ENCODE assay signal across 30 mouse cellular contexts in genomic region chr3:157181975-157182374, GRCm38 (mm10).
DNase-seq lines count a peak whose midpoint lies in the region; ATAC-seq and TF ChIP-seq lines count a peak whose summit lies in the region.
"Had no signal": no experiment of that assay in that cellular context is flagged by ENCODE, and none has a peak within 500 bp of the region (broad histone marks: within the 10 kb centered on the region; RNA-seq: fewer than 3 reads in every experiment).

No protein-coding gene starts in this region.

- H3K27ac ChIP-seq in hindbrain, embryonic 13.5 days, result 0 out of 2 replicates have a peak overlapping the region, but pooled peaks have one; percentile 23
- no peak overlapping the region for H3K27ac ChIP-seq in hindbrain, embryonic 12.5 days
- 0 out of 2 replicates have a peak overlapping the region, but pooled peaks have one; percentile 2 for H3K27ac ChIP-seq in neural tube, embryonic 15.5 days (replicated peaks)
- H3K27ac ChIP-seq in olfactory bulb, adult 2 months (ENCODE audit: insufficient read depth, low read depth, low read length), result peak overlapping the region; percentile 46
- H3K27ac ChIP-seq: heart, embryonic 13.5 days; kidney, embryonic 15.5 days; left cerebral cortex, adult 2 months; liver, embryonic 13.5 days; neural tube, embryonic 13.5 days; stomach, postnatal 0 days had no signal

- peaks cover 11% of the 10 kb centered on the region for H3K4me1 ChIP-seq in hindbrain, embryonic 13.5 days (replicated peaks)
- peaks cover 3% of the 10 kb centered on the region; the same call in 1 of the 2 replicates for H3K4me1 ChIP-seq in hindbrain, embryonic 12.5 days
- 0 out of 2 replicates have a peak, but pooled peaks cover 7% of the 10 kb centered on the region for H3K4me1 ChIP-seq in neural tube, embryonic 15.5 days
- H3K4me1 ChIP-seq in olfactory bulb, adult 2 months (ENCODE audit: control insufficient read depth, insufficient read depth, low read length), result no peaks in the 10 kb centered on the region
- H3K4me1 ChIP-seq: heart, embryonic 13.5 days; kidney, embryonic 15.5 days; liver, embryonic 13.5 days had no signal

- H3K9ac ChIP-seq in hindbrain, embryonic 13.5 days, result no peak overlapping the region; the same call in 1 of the 2 replicates
- no peak overlapping the region for H3K9ac ChIP-seq in hindbrain, embryonic 12.5 days
- H3K9ac ChIP-seq in neural tube, embryonic 15.5 days (replicated peaks), result no peak overlapping the region
- H3K9ac ChIP-seq: heart, embryonic 13.5 days; kidney, embryonic 15.5 days; liver, embryonic 13.5 days; lung, embryonic 14.5 days; neural tube, embryonic 13.5 days had no signal

- no peaks in the 10 kb centered on the region for H3K27me3 ChIP-seq in hindbrain, embryonic 13.5 days
- H3K27me3 ChIP-seq in hindbrain, embryonic 12.5 days, result no peaks in the 10 kb centered on the region
- H3K27me3 ChIP-seq in neural tube, embryonic 15.5 days (replicated peaks), result no peaks in the 10 kb centered on the region
- H3K27me3 ChIP-seq: CH12.LX; heart, embryonic 13.5 days; kidney, embryonic 15.5 days; liver, embryonic 13.5 days; megakaryocyte, embryonic 14.5 days; neural tube, embryonic 13.5 days; Patski had no signal

- ATAC-seq in hindbrain, embryonic 13.5 days (ENCODE audit: low FRiP score), result peak; percentile 66; the same call in 1 of the 2 replicates
- ATAC-seq in hindbrain, embryonic 12.5 days (ENCODE audit: low FRiP score), result no peak
- ATAC-seq in neural tube, embryonic 15.5 days (ENCODE audit: low FRiP score), result peak; percentile 79; the same call in 1 of the 2 replicates
- peak; percentile 36 to 53; a peak in 3 of 4 replicates for ATAC-seq in hematopoietic stem cell, adult 5-6 weeks (replicated peaks in 1 of 2; ENCODE audit: insufficient read depth in 1 of 2, low FRiP score in 2 of 2, low TSS enrichment in 1 of 2, low read depth in 1 of 2, poor library complexity in 2 of 2, severe bottlenecking in 2 of 2)
- ATAC-seq: Patski had no signal

- no peak overlapping the region for H3K4me2 ChIP-seq in hindbrain, embryonic 13.5 days
- no peak overlapping the region for H3K4me2 ChIP-seq in hindbrain, embryonic 12.5 days (replicated peaks)
- no peak overlapping the region for H3K4me2 ChIP-seq in neural tube, embryonic 15.5 days
- H3K4me2 ChIP-seq: heart, embryonic 13.5 days; kidney, embryonic 15.5 days; liver, embryonic 13.5 days; lung, embryonic 14.5 days; neural tube, embryonic 13.5 days had no signal

- no peak for TF ChIP-seq CTCF in olfactory bulb, adult 2 months (IDR thresholded peaks at IDR 0.05; ENCODE audit: insufficient read depth, low read depth, low read length)

- no peaks in the 10 kb centered on the region for H3K9me3 ChIP-seq in hindbrain, embryonic 13.5 days
- H3K9me3 ChIP-seq in hindbrain, embryonic 12.5 days (replicated peaks), result no peaks in the 10 kb centered on the region
- H3K9me3 ChIP-seq in neural tube, embryonic 15.5 days (replicated peaks), result no peaks in the 10 kb centered on the region
- H3K9me3 ChIP-seq: heart, embryonic 13.5 days; kidney, embryonic 15.5 days; liver, embryonic 13.5 days; megakaryocyte, embryonic 14.5 days; neural tube, embryonic 13.5 days had no signal

- DNase-seq in neural tube, embryonic 10.5 days (ENCODE audit: extremely low spot score, low spot score), result no peak
- no peak for DNase-seq in urinary bladder, postnatal 25 days (ENCODE audit: low spot score)
- no peak for DNase-seq in right cerebral cortex, postnatal 10 days (ENCODE audit: low spot score in 2 of 2)
- DNase-seq: adrenal gland, adult 8-10 months; B cell, adult 2 months; cerebellum, adult 8-10 months; cerebellum, postnatal 36 days; gastrocnemius, postnatal 25 days; heart, adult 18-20 months; heart, postnatal 14 days; kidney, adult 11 months; kidney, postnatal 36 days; layer of hippocampus, adult 9-11 months; liver, embryonic 13.5 days; lung, embryonic 14.5 days; right cerebral cortex, adult 18-20 months had no signal

- H3K4me3 ChIP-seq in hindbrain, embryonic 13.5 days, result no peak overlapping the region
- H3K4me3 ChIP-seq in hindbrain, embryonic 12.5 days, result no peak overlapping the region
- H3K4me3 ChIP-seq in neural tube, embryonic 15.5 days (replicated peaks), result no peak overlapping the region
- no peak overlapping the region for H3K4me3 ChIP-seq in olfactory bulb, adult 2 months (ENCODE audit: insufficient read depth, low read depth, low read length)
- H3K4me3 ChIP-seq: heart, embryonic 13.5 days; kidney, embryonic 15.5 days; left cerebral cortex, adult 2 months; liver, embryonic 13.5 days; megakaryocyte, embryonic 14.5 days; neural tube, embryonic 13.5 days had no signal

- WGBS in hindbrain, embryonic 13.5 days, result 70% methylated on average over 2 of the region's 2 CpGs
- WGBS in hindbrain, embryonic 12.5 days, result 84% methylated on average over 2 of the region's 2 CpGs
- WGBS in neural tube, embryonic 15.5 days, result 67% methylated on average over 2 of the region's 2 CpGs
- 38% methylated on average over 2 of the region's 2 CpGs for WGBS in olfactory bulb, adult 2 months

- no peak for TF ChIP-seq POLR2A in olfactory bulb, adult 2 months (IDR thresholded peaks at IDR 0.05; ENCODE audit: insufficient read depth, low read depth, low read length)

- no peaks in the 10 kb centered on the region for H3K36me3 ChIP-seq in hindbrain, embryonic 13.5 days
- H3K36me3 ChIP-seq in hindbrain, embryonic 12.5 days, result no peaks in the 10 kb centered on the region
- no peaks in the 10 kb centered on the region for H3K36me3 ChIP-seq in neural tube, embryonic 15.5 days
- H3K36me3 ChIP-seq: G1E; heart, embryonic 13.5 days; kidney, embryonic 15.5 days; liver, embryonic 13.5 days; neural tube, embryonic 13.5 days had no signal
